Mouse (Mus musculus): ENCODE measurements at regions not wholly inside any gene's neighbourhood (a gene's known extent, or its start where the extent isn't known, plus 50 kb on each side); places are given as distances from the start of the nearest gene placed in this dataset.

DNA sequence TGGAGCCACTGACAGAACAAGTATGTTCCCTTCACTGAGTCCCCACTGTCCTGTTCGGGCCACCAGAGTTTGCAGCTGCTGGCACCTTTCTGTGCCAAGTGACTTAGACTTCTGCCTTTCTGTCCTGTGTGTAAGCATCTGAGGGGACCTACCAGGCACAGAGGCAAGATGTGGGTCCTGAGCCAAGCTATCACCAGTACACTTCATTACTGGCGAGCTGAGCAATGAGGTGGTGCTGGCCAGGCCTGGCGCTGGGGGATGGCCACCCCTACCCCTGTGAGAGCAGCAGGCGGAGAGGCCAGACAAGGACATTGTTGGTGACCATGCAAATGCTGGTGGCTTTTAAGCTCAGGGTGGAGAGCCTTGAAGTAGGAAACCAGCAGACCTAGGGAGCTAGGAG lies 87.6 kb upstream of the Mrps6 start:
- no peak for DNase-seq (ENCODE audit: low spot score)

DNA sequence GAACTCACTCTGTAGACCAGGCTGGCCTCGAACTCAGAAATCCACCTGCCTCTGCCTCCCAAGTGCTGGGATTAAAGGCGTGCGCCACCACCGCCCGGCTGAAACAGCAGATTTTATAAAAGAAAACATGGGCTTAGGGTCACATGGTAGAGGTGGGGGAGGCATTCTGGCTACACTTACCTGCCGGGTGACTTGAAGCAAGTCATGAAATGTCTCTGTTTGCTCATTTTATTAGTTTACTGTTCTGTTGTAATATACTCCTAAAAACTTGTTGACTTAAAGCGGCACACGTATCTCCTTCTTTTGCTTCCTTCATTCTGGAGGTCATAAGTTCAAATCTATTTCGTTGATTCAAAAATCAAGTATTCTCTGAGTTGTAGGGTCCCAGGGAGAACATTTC lies 84.9 kb upstream of the Mrps6 start:
- DNase-seq (ENCODE audit: low spot score) = no peak

DNA sequence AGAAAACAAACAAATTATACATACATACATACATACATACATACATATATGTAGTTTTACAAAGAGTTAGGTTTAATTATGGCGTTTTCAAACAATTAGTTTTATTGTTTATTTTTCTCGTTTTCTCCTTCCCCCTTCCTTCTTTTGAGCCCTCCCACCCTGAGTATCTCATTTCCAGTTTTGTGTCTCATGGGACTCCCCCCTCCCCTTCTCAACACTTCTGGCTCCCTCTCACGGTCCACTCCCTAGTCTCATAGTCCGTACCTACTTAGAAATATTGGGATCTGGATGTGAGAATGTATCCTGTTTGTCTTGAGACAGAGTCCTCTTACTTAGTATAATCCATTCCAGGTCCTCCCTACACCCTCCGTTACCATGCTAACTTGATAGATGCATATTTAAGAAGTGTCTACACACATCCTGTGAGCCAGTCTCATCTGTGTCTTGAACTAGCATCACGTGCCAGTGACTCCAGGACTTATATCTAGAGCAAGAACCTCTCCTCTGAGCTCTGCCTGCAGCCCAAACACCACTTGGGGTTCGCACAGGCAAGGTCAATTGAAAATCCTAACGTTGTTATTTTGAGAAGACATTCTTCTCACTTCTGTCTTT lies 81.8 kb upstream of the Mrps6 start:
- no peak for DNase-seq (ENCODE audit: low spot score)

DNA sequence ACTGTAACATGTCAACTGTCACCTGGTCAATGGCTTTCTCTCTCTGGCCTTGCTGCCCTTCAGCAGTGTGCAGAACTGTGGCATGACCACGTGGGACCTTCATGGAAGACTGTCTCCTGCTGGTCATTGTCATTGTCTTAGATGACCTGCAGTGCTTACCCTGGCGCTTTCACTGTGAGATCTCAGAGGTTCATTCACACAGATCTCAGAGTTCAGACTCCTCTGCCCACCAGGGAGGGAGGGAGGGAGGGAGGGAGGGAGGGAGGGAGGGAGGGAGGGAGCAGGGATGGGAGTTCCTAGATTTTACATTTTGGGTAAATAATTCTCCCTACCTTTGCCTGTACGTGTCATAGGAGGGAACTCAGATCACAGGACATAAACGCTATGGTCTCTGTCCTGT lies 79.6 kb upstream of the Mrps6 start:
- no peak for DNase-seq (ENCODE audit: low spot score)

DNA sequence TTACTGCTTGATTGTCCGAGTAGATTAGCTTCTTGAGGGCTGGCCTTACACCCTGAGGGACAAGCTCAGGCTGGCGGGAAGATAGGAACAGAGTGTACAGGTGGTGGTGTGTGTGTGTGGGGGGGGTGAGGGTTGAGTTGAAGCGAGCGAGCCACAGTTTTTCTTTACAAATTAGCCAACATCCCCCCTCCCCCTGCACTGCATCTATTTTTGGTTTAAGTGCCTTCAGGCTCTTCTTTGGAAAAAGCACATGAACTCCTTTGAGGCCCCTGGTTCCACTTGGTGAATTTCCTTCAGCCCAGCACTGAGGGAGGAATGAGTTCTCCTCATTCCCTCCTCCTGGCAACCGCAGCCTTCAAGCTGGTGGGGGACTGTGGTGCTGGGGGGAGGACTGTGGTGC lies 79.2 kb upstream of the Mrps6 start:
- DNase-seq (ENCODE audit: low spot score) = no peak

DNA sequence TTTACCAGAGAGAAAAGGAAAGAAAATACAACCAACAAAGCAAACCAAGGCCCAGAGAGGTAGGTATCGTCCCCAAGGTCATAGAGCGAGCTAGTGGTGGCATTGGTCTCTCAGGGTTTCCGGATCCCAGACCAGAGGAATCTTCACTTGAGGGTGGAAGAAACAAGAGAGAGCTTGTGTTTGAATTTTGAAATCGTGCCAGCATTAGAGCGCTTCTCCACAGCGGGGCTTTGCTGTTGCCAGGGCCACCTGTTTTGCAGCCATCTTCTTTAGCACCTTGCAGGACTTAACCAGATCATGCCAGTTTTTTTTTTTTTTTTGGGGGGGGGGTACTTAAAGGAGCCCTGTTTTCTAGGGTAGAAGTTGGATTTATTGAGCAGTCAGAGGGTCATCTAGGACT lies 77.6 kb upstream of the Mrps6 start:
- no peak for DNase-seq (ENCODE audit: low spot score)

DNA sequence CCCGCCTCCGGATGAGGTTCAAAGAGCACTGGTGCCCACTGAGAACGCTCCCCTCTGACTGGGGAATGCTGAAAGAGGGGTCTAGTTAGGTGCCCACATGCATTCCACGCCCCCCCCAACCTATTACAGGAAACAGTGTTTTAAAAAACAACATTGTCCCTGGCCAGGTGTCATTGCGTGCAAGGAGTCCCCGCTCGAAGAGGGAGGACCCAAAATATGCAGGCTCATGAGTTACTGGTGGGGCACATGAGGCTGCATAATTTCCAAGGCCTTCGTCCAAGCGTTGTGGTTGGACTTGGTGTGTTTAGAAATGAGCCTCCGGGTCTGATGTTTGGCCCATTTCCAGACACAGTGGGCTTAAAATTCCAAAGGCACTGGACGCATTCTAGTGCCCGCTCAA lies 72.9 kb upstream of the Mrps6 start:
- DNase-seq (ENCODE audit: low spot score) = no peak

DNA sequence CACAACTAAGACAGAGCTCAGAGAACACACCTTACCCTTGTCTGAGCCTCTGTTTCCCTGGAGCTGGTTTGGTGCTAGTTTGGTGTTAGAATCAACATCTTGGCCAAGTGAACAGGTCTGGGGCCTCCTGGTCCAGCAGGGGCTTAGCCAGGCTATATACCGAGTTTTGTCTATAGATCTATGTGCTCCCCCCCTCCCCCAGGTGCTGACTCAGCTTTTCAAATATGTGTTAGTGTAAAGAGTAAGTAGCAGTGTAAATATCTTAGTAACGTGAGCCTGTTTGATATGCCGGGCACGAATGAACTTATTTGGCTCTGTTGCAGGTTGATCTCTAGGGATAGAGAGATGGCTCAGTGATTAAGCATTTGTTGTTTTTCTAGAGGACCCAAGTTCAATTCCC lies 68.7 kb upstream of the Mrps6 start:
- no peak for DNase-seq (ENCODE audit: low spot score)

DNA sequence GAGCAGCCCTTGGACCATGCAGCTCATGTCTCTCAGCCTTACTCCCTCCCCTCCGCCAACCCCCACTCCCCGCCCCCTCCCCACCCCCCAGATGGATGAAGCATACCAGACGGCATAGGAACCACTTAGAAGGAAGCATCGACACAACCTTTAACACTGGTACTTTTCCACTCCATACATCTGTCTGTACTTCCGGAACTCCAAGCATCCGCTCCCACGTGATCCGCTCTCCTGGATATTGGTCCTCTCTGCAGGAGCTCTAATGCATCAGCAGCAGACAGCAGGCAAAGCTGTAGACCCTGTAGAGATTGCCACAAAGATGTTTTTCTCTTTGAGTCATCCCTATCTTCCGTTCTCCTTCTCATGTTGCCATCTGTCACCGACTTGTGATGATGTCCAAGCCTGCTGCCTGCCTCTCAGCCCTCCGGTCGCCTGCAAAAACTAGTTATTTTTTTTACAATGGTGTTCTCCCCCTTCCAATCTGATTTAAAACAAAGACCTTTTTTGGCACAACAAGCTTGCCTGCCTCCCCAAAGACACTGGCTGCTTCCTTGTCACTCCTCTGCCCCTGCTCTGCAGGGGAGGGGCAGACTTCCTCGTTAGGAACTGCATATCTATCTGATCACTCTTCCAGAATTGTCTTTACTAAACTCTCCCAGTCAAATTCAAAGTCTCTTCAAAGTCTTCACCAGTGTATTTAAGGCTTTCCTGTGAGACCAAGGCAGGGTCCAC lies 62.4 kb upstream of the Mrps6 start:
- DNase-seq (ENCODE audit: low spot score) = peak; percentile 33

DNA sequence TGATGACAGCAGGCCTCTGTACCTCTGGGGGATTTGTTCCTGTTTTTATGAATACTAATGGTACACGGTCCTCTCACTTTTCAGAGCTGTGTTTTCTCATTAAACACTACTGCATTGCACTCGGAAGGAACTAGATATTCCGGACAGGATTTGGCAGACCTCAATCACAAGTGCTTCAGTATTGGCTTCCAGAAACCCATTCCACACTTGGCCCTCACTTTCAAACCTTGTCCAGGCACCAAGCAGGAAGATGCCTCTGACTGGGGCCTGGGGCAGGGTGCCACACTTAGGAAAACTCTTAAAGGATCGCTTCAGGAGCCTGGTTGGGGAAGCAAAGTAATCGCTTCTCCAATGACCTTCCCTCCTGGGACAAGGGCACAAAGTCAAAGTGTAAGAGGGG lies 50.7 kb upstream of the Mrps6 start:
- DNase-seq (ENCODE audit: low spot score) = no peak

Measured in left cerebral cortex, adult 11 months (tissue).